ENCODE assay signal across 25 mouse cellular contexts in the genomic region with DNA sequence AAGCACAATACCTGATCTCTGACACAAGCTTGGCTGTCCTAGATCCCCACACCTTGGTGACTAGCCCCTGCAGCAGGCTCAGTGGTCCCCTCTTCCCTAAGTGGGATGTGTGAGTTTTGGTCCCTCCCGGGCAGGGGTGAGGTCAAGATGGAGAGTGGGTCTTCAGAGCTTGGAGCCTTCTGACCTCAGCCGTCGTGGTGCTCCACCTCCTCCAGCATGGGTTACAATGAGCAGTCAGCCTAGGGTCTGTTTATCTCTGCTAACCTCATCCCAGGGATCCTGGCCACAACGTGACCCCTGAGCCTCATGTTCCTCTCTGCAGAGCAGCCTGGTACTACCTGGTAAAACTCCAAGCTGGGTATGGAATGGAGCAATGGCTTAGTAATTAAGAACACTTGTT.
"Had no signal": no experiment of that assay in that cellular context is flagged by ENCODE, and none has a peak within 500 bp of the region (broad histone marks: within the 10 kb centered on the region; RNA-seq: fewer than 3 reads in every experiment).

No protein-coding gene starts in this region.

- DNase-seq: gastrocnemius, postnatal 14 days; gastrocnemius, postnatal 36 days; heart, adult 2 months; heart, postnatal 14 days; heart, postnatal 36 days; kidney, adult 11 months; kidney, adult 2 months; kidney, adult 9 months; kidney, postnatal 14 days; kidney, postnatal 36 days; layer of hippocampus, adult 9-11 months; layer of hippocampus, postnatal 36 days; left cerebral cortex, postnatal 4 days had no signal

- H3K36me3 ChIP-seq: heart, embryonic 13.5 days; heart, embryonic 15.5 days; hindbrain, embryonic 13.5 days; hindbrain, embryonic 15.5 days; kidney, embryonic 15.5 days; limb, embryonic 13.5 days; limb, embryonic 15.5 days; liver, embryonic 12.5 days had no signal

- H3K9me3 ChIP-seq: heart, embryonic 13.5 days; heart, embryonic 15.5 days; hindbrain, embryonic 13.5 days; hindbrain, embryonic 15.5 days; kidney, embryonic 15.5 days; limb, embryonic 13.5 days; limb, embryonic 15.5 days; liver, embryonic 12.5 days had no signal

- H3K4me3 ChIP-seq: heart, adult 2 months; heart, embryonic 13.5 days; heart, embryonic 15.5 days; hindbrain, embryonic 13.5 days; hindbrain, embryonic 15.5 days; kidney, embryonic 15.5 days; limb, embryonic 13.5 days; limb, embryonic 15.5 days; liver, embryonic 12.5 days had no signal

- ATAC-seq: intestine, embryonic 16.5 days; liver, embryonic 12.5 days had no signal

- H3K27me3 ChIP-seq: heart, embryonic 13.5 days; heart, embryonic 15.5 days; hindbrain, embryonic 13.5 days; hindbrain, embryonic 15.5 days; kidney, embryonic 15.5 days; limb, embryonic 13.5 days; limb, embryonic 15.5 days had no signal

- H3K4me1 ChIP-seq: hindbrain, embryonic 15.5 days; liver, embryonic 12.5 days had no signal

- H3K9ac ChIP-seq: heart, embryonic 13.5 days; heart, embryonic 15.5 days; hindbrain, embryonic 13.5 days; hindbrain, embryonic 15.5 days; kidney, embryonic 15.5 days; limb, embryonic 13.5 days; limb, embryonic 15.5 days; liver, embryonic 12.5 days; liver, embryonic 14.5 days had no signal

- H3K4me2 ChIP-seq: heart, embryonic 11.5 days; heart, embryonic 13.5 days; heart, embryonic 15.5 days; hindbrain, embryonic 13.5 days; hindbrain, embryonic 15.5 days; kidney, embryonic 15.5 days; limb, embryonic 13.5 days; limb, embryonic 15.5 days; liver, embryonic 12.5 days had no signal

- H3K27ac ChIP-seq: heart, adult 2 months; heart, embryonic 13.5 days; heart, embryonic 15.5 days; hindbrain, embryonic 13.5 days; hindbrain, embryonic 15.5 days; kidney, embryonic 15.5 days; kidney, postnatal 0 days; limb, embryonic 13.5 days; limb, embryonic 15.5 days; liver, embryonic 12.5 days; liver, embryonic 14.5 days had no signal
